Mouse (Mus musculus) thymus, postnatal 25 days (tissue): ENCODE data around the gene Znfx1.

Experiments used
- DNase-seq: peaks from one replicate; pipeline ENCODE4 v3.0.0; 2022

Znfx1 gene

GRCm38 (mm10) chr2:167071266-167071640 lies 8.4 kb upstream of the Znfx1 start:
- no peak for DNase-seq

- DNase-seq: no peak
These were observed 7.5 kb upstream of the Znfx1 start for GRCm38 (mm10) chr2:167070341-167070740.

GRCm38 (mm10) chr2:167067575-167067974 lies 4.8 kb upstream of the Znfx1 start:
- DNase-seq: no peak

- no peak for DNase-seq
These were observed 4.0 kb upstream of the Znfx1 start for GRCm38 (mm10) chr2:167066528-167067516.

- DNase-seq: no peak
These were observed 3.2 kb upstream of the Znfx1 start for GRCm38 (mm10) chr2:167066031-167066430.

- DNase-seq: no peak
These were observed 1.9 kb upstream of the Znfx1 start for GRCm38 (mm10) chr2:167064601-167065295.

GRCm38 (mm10) chr2:167063906-167064496 lies 1.2 kb upstream of the Znfx1 start:
- peak; percentile 16 for DNase-seq

GRCm38 (mm10) chr2:167062497-167062911 lies 311 bp downstream of the Znfx1 start:
- DNase-seq: peak; percentile 95

GRCm38 (mm10) chr2:167061381-167062034 lies 1.3 kb downstream of the Znfx1 start:
- DNase-seq: peak; percentile 25

- DNase-seq: no peak
These were observed 2.1 kb downstream of the Znfx1 start for GRCm38 (mm10) chr2:167060761-167061160.

GRCm38 (mm10) chr2:167060360-167060759 lies 2.5 kb downstream of the Znfx1 start:
- DNase-seq: no peak

- DNase-seq: no peak
These were observed 2.9 kb downstream of the Znfx1 start for GRCm38 (mm10) chr2:167059960-167060359.

- no peak for DNase-seq
These were observed 3.3 kb downstream of the Znfx1 start for GRCm38 (mm10) chr2:167059536-167059935.

- no peak for DNase-seq
These were observed 3.9 kb downstream of the Znfx1 start for GRCm38 (mm10) chr2:167058814-167059387.

- DNase-seq: no peak
These were observed 4.6 kb downstream of the Znfx1 start for GRCm38 (mm10) chr2:167058201-167058600.

GRCm38 (mm10) chr2:167056942-167057323 lies 5.9 kb downstream of the Znfx1 start:
- DNase-seq: no peak

GRCm38 (mm10) chr2:167056210-167056941 lies 6.4 kb downstream of the Znfx1 start:
- no peak for DNase-seq

GRCm38 (mm10) chr2:167055386-167055785 lies 7.4 kb downstream of the Znfx1 start:
- no peak for DNase-seq

GRCm38 (mm10) chr2:167053127-167053844 lies 9.5 kb downstream of the Znfx1 start:
- no peak for DNase-seq

- DNase-seq: no peak
These were observed 14.0 kb downstream of the Znfx1 start for GRCm38 (mm10) chr2:167048698-167049358.

GRCm38 (mm10) chr2:167048223-167048622 lies 14.6 kb downstream of the Znfx1 start:
- DNase-seq: no peak
